Mouse (Mus musculus) E14TG2a.4 (cell line): Measurements from ENCODE around the gene Mpo.

Experiments used
- H3K27me3 ChIP-seq: 2 replicates; pipeline ENCODE4 v1.6.1; 2014; ENCODE audit warnings: low read length, control low read depth; ENCODE audit not compliant: insufficient read depth
- H3K36me3 ChIP-seq: 2 replicates; pipeline ENCODE4 v1.6.1; 2014; ENCODE audit warnings: low read length, control low read depth; ENCODE audit not compliant: insufficient read depth
- H3K4me1 ChIP-seq: replicated peaks from 2 replicates; pipeline ENCODE4 v1.6.1; 2014; ENCODE audit warnings: low read depth, low read length, control low read depth
- H3K4me3 ChIP-seq: replicated peaks from 2 replicates; pipeline ENCODE4 v1.5.1; 2014; ENCODE audit warnings: mild to moderate bottlenecking, low read length
- H3K9me3 ChIP-seq: 2 replicates; pipeline ENCODE4 v1.6.1; 2014; ENCODE audit warnings: low read length, control low read depth
- CTCF ChIP-seq: conservative IDR thresholded peaks from 2 replicates; pipeline ENCODE4 v1.5.1; 2014; ENCODE audit warnings: low read length
- NANOG ChIP-seq: IDR thresholded peaks from 2 replicates; pipeline ENCODE4 v1.6.1; 2014; ENCODE audit warnings: borderline replicate concordance, low read length, mixed read lengths
- POU5F1 ChIP-seq: IDR thresholded peaks from 2 replicates; pipeline ENCODE4 v1.6.1; 2014; ENCODE audit warnings: low read length, borderline replicate concordance

Mpo gene

DNA sequence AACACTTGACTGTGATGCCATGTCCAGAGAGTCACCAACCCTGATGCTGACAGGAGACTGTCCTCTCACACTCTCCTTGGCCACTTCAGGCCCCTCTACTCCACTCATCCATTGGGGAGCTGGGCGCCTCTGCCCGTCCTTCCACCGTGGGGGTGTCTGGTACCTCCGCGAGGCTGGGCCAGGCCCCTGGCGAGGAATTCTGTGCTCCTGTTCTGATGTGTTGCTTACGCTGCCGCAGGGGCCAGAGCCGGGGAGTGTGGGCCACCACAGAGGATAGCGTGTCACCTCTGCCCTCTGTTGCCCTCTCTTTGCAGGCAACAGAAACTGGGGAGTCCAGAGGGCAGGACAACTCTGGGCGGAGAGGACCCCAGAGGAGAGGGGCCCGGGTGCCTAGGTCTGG is 14.5 kb upstream of the Mpo start:
- TF ChIP-seq POU5F1, result no peak
- no peak for TF ChIP-seq NANOG
- no peak for TF ChIP-seq CTCF
- Histone ChIP-seq H3K4me3 (peak overlapping the region; percentile 75), H3K4me1 (peaks cover 33% of the 10 kb centered on the region), H3K36me3 (no peaks in the 10 kb centered on the region), H3K27me3 (peaks cover 76% of the 10 kb centered on the region), H3K9me3 (no peaks in the 10 kb centered on the region)

DNA sequence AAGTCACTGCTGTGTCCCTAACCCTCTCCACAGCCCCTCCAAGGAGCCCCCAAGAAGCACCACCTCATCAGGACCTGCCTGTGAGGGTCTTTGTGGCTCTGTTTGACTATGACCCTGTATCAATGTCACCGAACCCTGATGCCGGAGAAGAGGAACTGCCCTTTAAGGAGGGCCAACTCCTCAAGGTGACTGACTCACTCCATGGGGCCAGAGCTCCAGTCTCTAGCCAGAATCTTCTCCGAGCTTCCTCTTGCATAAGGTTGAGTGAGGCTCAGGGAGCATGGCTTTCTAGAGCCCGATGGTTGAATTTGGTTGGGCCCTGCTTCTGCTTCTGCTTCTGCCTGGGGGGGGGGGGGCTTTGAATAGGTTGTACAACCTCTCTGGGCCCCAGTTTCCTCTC is 14.0 kb upstream of the Mpo start:
- Histone ChIP-seq H3K27me3 (peaks cover 76% of the 10 kb centered on the region), H3K36me3 (no peaks in the 10 kb centered on the region), H3K4me3 (peak overlapping the region; percentile 75), H3K9me3 (no peaks in the 10 kb centered on the region), H3K4me1 (peaks cover 32% of the 10 kb centered on the region)
- TF ChIP-seq NANOG (no peak), CTCF (no peak), POU5F1 (no peak)

DNA sequence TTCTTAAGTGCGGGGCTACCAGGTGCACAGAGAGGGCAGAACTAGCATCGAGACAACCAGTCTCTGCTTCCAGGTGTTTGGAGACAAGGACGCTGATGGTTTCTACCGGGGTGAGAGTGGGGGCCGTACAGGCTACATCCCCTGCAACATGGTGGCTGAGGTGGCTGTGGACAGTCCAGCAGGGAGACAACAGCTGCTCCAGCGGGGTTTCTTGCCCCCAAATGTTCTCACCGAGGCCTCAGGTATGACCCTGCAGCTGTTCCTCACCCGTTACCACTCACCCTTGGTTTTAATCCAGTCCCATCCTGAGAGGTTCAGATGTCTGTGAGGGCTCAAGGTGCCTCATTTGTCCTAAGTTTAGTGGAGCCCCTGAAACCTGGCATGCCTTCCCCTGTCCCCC is 13.3 kb upstream of the Mpo start:
- Histone ChIP-seq H3K36me3 (no peaks in the 10 kb centered on the region), H3K27me3 (peaks cover 78% of the 10 kb centered on the region), H3K9me3 (no peaks in the 10 kb centered on the region), H3K4me3 (no peak overlapping the region), H3K4me1 (peaks cover 26% of the 10 kb centered on the region)
- TF ChIP-seq POU5F1, result no peak
- no peak for TF ChIP-seq NANOG
- no peak for TF ChIP-seq CTCF

DNA sequence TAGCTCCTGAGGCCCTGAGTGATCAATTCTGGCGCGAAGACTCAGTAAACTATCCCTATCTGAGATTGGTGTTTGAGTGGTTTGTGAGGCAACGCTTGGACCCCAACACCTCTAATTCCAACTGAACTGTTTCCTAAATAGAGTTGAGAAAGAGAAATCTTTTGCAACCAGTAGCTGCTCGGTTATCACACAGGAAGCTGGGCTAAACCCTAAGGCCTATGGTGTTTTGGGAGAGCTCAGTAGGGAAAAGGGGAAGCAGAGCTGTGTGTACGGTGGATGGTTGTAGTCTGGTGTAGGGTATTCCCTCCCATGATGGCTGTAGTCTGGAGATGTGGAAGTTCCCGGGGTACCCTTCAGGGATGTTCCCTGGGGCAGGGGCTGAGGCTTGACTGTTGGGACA is 3.3 kb upstream of the Mpo start:
- no peak overlapping the region for H3K4me3 ChIP-seq
- no peak for TF ChIP-seq NANOG
- no peak for TF ChIP-seq CTCF
- no peak for TF ChIP-seq POU5F1
- peaks cover 22% of the 10 kb centered on the region for H3K27me3 ChIP-seq

DNA sequence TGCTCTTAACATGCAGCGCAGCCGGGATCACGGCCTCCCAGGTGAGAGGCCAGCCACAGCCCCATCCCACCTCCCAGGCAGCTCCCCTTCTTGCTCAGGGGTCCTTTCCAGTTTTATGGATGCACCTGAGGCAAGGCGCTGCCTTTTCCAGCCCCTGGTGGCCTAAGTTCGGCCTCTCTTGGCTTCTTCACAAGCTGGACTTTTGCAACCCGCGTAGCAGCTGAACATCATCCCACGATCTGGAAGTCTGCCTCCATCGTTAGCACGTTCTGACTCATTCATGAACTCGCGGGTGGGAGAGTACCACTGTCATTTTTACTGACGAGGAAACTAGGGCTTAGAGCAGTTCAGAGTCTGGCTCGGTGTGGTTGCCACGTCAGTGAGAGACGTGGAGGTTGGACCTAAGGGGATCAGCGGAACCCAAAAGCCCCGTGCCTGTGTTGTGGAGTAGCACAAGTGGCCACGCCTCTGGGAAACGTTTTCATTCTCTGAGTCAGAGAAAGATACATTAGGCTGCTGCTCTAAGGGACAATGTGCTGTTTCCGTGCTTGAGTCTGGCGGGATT is 8.4 kb downstream of the Mpo start:
- H3K27me3 ChIP-seq, result peaks cover 49% of the 10 kb centered on the region
- H3K36me3 ChIP-seq, result no peaks in the 10 kb centered on the region
- H3K4me3 ChIP-seq, result peak overlapping the region; percentile 74
- TF ChIP-seq POU5F1 (no peak), CTCF (no peak), NANOG (no peak)
- H3K9me3 ChIP-seq, result no peaks in the 10 kb centered on the region
- H3K4me1 ChIP-seq, result peaks cover 21% of the 10 kb centered on the region

More for the DNA sequence above, 3.3 kb upstream of the Mpo start:
- Histone ChIP-seq H3K36me3 (no peaks in the 10 kb centered on the region), H3K9me3 (peaks cover 5% of the 10 kb centered on the region), H3K4me1 (peaks cover 3% of the 10 kb centered on the region; the same call in 1 of the 2 replicates)

DNA sequence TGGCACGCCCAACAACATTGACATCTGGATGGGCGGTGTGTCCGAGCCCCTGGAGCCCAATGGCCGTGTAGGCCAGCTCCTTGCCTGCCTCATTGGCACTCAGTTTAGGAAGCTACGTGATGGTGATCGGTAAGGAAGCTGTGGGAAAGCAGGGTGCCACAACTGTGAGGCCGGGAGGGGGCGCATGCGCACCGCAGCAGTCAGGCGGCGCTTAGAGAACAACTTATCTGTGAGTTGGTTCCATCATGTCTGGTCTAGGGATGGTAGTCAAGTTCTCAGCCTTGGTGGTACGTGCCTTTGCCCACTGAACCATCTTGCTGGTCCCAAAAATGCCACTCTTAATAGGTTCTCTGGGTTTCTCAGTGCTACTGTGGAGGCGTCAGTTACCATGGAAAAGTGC is 9.2 kb downstream of the Mpo start:
- Histone ChIP-seq H3K4me3 (peak overlapping the region; percentile 74), H3K27me3 (peaks cover 47% of the 10 kb centered on the region), H3K4me1 (peaks cover 14% of the 10 kb centered on the region), H3K36me3 (no peaks in the 10 kb centered on the region), H3K9me3 (no peaks in the 10 kb centered on the region)
- no peak for TF ChIP-seq POU5F1
- TF ChIP-seq NANOG, result no peak
- TF ChIP-seq CTCF, result no peak

DNA sequence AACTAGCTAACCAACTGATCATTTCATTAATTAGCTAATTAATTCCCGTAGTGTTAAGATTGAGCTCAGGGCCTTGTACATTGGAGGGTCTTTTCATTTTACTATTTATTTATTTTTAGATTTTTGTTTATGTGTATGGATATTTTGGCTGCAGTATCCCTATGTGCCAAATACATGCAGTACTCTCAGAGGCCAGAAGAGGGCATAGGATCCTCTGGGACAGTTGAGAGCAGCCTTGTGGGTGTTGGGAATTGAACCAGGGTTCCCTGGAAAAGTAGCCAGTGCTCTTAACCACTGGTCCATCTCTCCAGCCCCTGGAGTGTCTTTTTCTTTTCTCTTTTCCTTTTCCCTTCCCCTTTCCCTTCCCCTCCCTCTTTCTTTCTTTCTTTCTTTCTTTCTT is 12.1 kb downstream of the Mpo start:
- peaks cover 49% of the 10 kb centered on the region for H3K27me3 ChIP-seq
- H3K4me1 ChIP-seq, result peaks cover 14% of the 10 kb centered on the region
- H3K4me3 ChIP-seq, result no peak overlapping the region
- H3K9me3 ChIP-seq, result no peaks in the 10 kb centered on the region
- TF ChIP-seq CTCF (peak; percentile 53), NANOG (no peak), POU5F1 (no peak)
- no peaks in the 10 kb centered on the region for H3K36me3 ChIP-seq

DNA sequence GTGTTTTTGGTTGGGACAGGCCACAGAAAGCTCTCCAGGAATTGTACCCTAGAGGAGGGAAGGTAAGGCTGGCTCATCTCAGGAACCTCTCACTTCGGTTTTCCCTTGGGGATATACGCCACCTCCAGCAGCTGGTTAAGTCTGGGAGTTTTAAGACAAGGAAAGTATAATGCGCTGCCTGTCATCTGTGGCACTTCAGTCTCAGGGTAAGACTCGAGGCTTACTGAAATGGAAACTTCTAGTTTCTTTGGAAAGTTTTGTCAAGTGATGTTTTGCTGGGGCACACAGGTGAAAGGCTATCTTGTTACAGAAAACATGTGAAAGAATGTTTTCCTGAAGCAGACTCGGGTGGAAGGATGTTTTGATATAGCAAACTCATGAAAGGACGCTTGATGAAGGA is 14.1 kb downstream of the Mpo start:
- TF ChIP-seq POU5F1 (no peak), CTCF (no peak), NANOG (no peak)
- Histone ChIP-seq H3K4me3 (no peak overlapping the region), H3K9me3 (no peaks in the 10 kb centered on the region), H3K4me1 (peaks cover 4% of the 10 kb centered on the region), H3K27me3 (peaks cover 32% of the 10 kb centered on the region), H3K36me3 (no peaks in the 10 kb centered on the region)

DNA sequence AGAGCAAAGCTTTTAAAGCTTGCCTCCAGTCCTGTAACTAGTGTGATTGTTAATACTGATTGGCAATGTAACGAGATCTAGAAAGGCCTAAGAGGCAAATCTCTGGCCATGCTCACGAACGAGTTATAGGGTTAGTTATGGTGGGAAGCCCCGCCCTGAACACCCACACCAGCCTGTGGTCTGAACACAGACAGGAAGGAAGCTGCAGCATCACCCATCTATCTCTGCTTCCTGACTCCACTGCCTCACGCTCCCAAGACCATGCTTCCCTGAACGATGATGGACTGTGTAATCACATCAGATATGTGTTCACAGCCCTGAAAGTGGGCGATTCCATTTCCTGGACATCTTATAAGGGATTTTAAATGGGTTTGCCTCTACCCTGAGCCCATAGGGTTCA is 14.9 kb downstream of the Mpo start:
- Histone ChIP-seq H3K27me3 (peaks cover 31% of the 10 kb centered on the region), H3K4me1 (no peaks in the 10 kb centered on the region), H3K9me3 (no peaks in the 10 kb centered on the region), H3K36me3 (no peaks in the 10 kb centered on the region), H3K4me3 (no peak overlapping the region)
- TF ChIP-seq CTCF (no peak), POU5F1 (no peak), NANOG (no peak)
